Mouse (Mus musculus): ENCODE measurements around the gene Unk.

Gene Unk

GRCm38 (mm10) chr11:116106963-116107776 lies 77.0 kb downstream of the Unk start:
- no peak for DNase-seq (ENCODE audit: low read depth, low spot score)

DNA sequence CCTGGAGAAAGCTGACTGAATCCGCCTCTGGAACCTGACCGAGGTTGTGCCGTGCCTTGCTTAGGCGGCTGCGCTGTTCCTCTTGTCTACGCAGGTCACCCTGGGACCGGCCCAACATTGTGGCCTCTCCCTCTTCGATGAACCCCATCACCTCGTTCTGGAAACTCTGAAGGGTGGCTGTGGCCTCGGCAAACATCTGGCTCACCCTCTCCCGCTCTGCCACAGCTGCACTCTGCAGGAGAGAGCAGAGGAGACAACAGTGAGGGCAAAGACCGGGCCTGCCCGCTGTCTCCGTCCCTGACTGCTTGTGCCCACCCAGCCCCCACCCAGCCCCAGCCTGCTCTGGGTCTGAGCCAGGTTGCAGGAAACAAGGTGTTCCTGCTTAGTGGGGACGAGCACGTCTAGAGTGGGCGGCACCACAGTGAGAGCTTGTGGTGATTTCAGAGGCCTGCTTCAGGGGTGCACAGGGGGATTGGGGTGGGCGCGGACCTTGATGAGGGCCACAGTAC lies 77.7 kb downstream of the Unk start:
- DNase-seq (ENCODE audit: low read depth, low spot score): no peak

DNA sequence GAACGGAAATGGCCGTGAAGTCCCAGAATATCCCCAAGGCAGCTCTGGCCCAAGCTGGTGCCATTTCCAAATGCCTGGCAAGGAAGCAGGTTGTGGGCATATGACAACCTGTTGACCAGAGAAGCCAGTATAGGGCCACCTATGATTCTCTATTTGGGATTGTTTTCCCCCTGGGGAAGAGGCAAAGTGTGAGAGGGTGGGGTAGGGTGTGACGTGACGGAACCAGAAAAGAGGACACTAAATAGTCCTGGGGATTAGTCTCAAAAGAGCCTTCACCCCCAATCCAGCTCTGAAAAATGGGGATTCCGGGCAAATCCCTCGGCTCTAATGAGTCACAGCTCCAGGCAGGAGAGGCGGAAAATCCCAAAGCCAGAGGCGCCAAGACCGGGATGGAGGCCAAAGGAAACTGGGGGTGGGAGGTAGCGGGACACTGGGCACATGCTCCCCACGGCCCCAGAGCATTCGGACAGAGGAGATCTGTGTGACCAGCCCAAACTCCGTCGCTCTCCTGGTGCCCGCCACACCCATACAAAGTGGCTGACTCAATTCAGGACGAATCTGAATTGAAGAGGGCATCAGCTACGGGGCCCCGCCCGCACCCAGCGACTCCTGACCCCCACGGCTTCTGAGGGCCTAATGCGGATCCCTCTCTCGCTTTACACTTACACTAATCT lies 78.5 kb downstream of the Unk start:
- DNase-seq (ENCODE audit: low read depth, low spot score): no peak

GRCm38 (mm10) chr11:116109441-116110081 lies 79.4 kb downstream of the Unk start:
- no peak for DNase-seq (ENCODE audit: low read depth, low spot score)

DNA sequence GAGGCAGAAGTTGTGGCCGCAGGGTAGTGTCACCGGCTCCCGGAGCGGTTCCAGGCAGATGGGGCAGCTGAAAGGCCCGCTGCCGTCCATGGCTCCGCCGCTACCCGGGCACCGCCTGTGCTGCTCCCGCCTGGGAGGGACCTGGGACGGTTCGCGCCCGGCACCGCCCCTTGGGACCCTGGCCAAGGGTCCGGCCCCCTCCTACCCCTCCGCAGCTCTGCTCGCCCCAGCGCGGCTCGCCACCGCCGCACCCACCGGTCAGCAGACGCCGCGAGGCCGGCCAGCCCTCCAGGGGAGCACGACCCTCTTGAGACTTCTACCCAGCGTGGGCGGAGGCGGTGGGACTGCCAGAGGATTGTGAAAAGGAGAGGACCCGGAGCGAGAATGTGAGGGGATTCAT lies 80.0 kb downstream of the Unk start:
- DNase-seq (ENCODE audit: low read depth, low spot score): no peak

DNA sequence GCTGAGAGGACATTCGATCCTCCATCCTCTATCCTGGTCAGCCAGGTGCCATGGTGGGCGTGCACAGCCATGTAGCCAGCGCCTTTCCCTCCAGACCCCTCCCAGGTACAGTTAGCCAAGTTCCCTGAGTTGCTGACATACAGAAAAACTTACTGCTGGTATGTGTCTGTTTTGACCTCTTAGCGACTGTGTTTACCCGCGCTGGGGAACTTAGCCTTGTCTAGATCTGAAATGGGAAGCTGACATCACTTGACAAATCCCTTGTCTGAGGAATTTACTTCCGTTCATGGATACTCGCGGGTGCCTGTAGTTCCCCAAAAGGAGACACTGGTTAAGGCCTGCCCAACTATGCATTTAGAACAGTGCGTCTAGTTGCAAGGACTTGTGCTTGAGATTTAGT lies 80.4 kb downstream of the Unk start:
- no peak for DNase-seq (ENCODE audit: low read depth, low spot score)

Measured in mesoderm, embryonic 11.5 days (tissue).